Mouse (Mus musculus) hindbrain, postnatal 0 days (tissue): ENCODE measurements around the gene Hoxb6. TPM values are rescaled to one million over a fixed set of nuclear protein-coding genes. Genes with fewer than 3 reads are reported as not detected.

Source experiments
- ATAC-seq: fragments of 200-750 bp; cut with Nextera tagmentation; 2 replicates; pipeline ENCODE4 v1.8.0; 2017; ENCODE audit warnings: mild to moderate bottlenecking, moderate TSS enrichment, moderate library complexity
- DNase-seq: peaks from one replicate; pipeline ENCODE4 v3.0.0-alpha.2; 2015; ENCODE audit warnings: low spot score
- H3K27ac ChIP-seq: fragments of 300-500 bp; sonication (generic); 2 replicates; pipeline ENCODE4 v1.5.1; 2014; ENCODE audit warnings: mild to moderate bottlenecking
- H3K27me3 ChIP-seq: fragments of 300-500 bp; sonication (generic); 2 replicates; pipeline ENCODE4 v1.6.1; 2014; ENCODE audit warnings: low read length, mixed read lengths; ENCODE audit not compliant: insufficient read depth
- H3K36me3 ChIP-seq: fragments of 300-500 bp; sonication (generic); 2 replicates; pipeline ENCODE4 v1.6.1; 2014; ENCODE audit warnings: low read length, mixed read lengths; ENCODE audit not compliant: insufficient read depth
- H3K4me1 ChIP-seq: fragments of 300-500 bp; sonication (generic); 2 replicates; pipeline ENCODE4 v1.6.1; 2014; ENCODE audit warnings: antibody characterized with exemption, low read length, mixed read lengths; ENCODE audit not compliant: insufficient read depth
- H3K4me2 ChIP-seq: fragments of 300-500 bp; sonication (generic); 2 replicates; pipeline ENCODE4 v1.6.1; 2014; ENCODE audit warnings: low read depth, mild to moderate bottlenecking, low read length, moderate library complexity, mixed read lengths
- H3K4me3 ChIP-seq: fragments of 300-500 bp; sonication (generic); 2 replicates; pipeline ENCODE4 v1.5.1; 2014; ENCODE audit warnings: low read length
- H3K9ac ChIP-seq: fragments of 300-500 bp; sonication (generic); replicated peaks from 2 replicates; pipeline ENCODE4 v1.6.1; 2014; ENCODE audit warnings: mild to moderate bottlenecking, low read length, moderate library complexity, mixed read lengths
- H3K9me3 ChIP-seq: fragments of 300-500 bp; sonication (generic); 2 replicates; pipeline ENCODE4 v1.6.1; 2016; ENCODE audit warnings: low read length, mixed read lengths
- CTCF ChIP-seq: IDR thresholded peaks from 2 replicates; pipeline ENCODE4 v1.5.1; 2016; ENCODE audit warnings: antibody characterized with exemption, control low read depth, low read depth
- WGBS: fragments of 180-500 bp; shearing (Covaris S2); extraction: QIAGEN DNeasy Blood & Tissue Kit; methylation state at CpG from one replicate; pipeline ENCODE4 v1.1.7; 2014; 5-methylcytosine and 5-hydroxymethylcytosine counted together
- polyA plus RNA-seq: library from polyadenylated mRNA; unstranded; fragments of >200 nt; fragmentation: Nextera tagmentation; extraction: Ambion mirVana; gene quantifications from 2 replicates; pipeline ENCODE4 v1.2.1, GENCODE M21; 2015
- total RNA-seq: library from RNA; depleted of rRNA; stranded (reverse); fragments of >200 nt; gene quantifications from 2 replicates; pipeline ENCODE4 v1.2.3, GENCODE M21; 2014

Hoxb6 gene
- total and polyA plus RNA-seq, 2 experiments from 2014 or later = 23.2 to 29.0 TPM

DNA sequence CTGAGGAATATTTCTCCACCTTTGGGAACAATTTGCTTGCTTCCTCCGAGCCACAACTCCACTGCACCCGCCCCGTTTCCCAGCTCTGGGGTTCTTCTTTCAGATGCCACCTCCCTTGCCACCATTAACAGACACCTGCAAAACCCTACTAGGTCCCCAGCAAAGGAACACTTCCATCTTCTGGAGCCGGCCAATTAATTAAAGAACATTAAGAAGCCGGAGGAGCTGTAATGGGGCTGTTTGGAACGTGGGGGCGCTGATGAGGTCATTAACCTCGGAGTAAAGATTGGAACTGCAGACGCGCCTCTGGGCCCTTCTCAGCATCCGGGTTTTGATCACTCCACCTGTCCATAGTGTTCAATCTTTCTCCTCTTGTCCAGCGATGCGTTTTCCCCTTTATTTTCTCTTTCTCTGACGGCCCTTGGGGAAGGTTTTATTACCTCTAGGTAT is 36.3 kb upstream of the Hoxb6 start:
- DNase-seq (no peak), ATAC-seq (no peak)
- Histone ChIP-seq H3K4me2 (no peak overlapping the region), H3K9ac (no peak overlapping the region), H3K4me3 (no peak overlapping the region), H3K27ac (no peak overlapping the region), H3K27me3 (peaks cover 98% of the 10 kb centered on the region), H3K9me3 (no peaks in the 10 kb centered on the region), H3K4me1 (no peaks in the 10 kb centered on the region), H3K36me3 (no peaks in the 10 kb centered on the region)
- WGBS = under 1% methylated on average over 14 of the region's 14 CpGs
- no peak for TF ChIP-seq CTCF

DNA sequence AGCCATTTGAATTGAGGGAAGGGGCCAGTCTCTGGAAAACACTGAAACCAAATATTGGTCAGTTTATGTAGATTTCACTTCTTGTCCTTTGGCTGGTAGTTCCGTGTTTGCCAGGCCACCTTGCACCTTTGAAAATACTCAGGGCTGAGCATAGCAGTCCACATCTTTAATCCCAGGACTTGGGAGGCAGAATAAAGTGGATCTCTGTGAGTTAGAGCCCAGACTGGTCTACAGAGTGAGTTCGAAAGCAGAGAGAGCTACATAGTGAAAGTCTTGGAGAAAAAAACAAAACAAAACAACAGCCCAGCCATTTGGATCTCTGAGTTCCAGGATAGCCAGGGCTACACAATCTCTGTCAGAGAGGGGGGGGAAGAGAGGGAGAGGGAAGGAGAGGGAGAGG is 35.1 kb upstream of the Hoxb6 start:
- DNase-seq (no peak), ATAC-seq (no peak)
- WGBS = 14% methylated on average over 2 of the region's 2 CpGs
- Histone ChIP-seq H3K9me3 (no peaks in the 10 kb centered on the region), H3K4me1 (no peaks in the 10 kb centered on the region), H3K9ac (no peak overlapping the region), H3K4me3 (no peak overlapping the region), H3K27me3 (peaks cover 96% of the 10 kb centered on the region), H3K4me2 (no peak overlapping the region), H3K27ac (no peak overlapping the region), H3K36me3 (no peaks in the 10 kb centered on the region)
- TF ChIP-seq CTCF = no peak

DNA sequence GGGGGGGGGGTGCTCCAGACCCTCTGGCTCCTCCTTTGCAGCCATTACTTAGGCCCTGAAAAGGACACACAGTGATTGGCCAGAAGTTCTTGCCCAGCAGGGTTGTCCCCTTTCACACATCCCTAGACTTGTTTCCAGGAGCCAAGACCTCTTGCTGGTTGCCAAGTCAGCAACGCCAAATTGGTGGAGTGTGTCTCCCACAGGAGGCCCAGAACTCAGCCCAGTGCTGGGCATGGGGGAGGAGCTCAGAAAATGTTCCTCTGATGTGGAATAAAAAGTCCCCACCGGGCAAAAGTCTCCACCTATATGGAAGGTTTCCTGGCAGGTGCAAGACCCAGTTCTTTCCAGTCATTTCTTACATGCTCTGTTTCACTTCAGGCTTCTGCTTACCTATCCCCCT is 33.2 kb upstream of the Hoxb6 start:
- 2% methylated on average over 2 of the region's 2 CpGs for WGBS
- H3K4me3 ChIP-seq = no peak overlapping the region
- no peak overlapping the region for H3K27ac ChIP-seq
- H3K4me2 ChIP-seq = no peak overlapping the region
- no peak for TF ChIP-seq CTCF
- no peaks in the 10 kb centered on the region for H3K36me3 ChIP-seq
- H3K9ac ChIP-seq = no peak overlapping the region
- peaks cover 96% of the 10 kb centered on the region for H3K27me3 ChIP-seq
- 0 out of 2 replicates have a peak, but pooled peaks cover 4% of the 10 kb centered on the region for H3K9me3 ChIP-seq
- DNase-seq = no peak
- H3K4me1 ChIP-seq = no peaks in the 10 kb centered on the region
- no peak for ATAC-seq

DNA sequence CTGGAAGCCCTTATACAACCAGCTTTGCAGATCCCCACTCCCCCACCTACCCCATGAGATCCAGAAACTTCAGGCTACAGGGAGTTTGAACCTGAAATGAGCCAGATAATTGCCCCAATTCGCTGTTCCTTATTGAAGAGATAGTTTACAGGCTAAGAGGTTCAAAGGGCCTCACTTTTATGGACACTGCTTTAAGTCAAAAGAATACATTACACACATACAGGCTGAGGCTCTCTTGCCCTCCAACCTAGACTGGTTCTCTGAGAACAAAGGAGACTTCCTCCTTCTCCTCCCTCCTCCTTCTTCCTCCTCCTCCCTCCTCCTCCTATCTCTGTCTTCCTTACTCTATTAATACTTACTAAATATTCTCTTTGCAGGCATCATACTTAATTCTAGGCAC is 32.8 kb upstream of the Hoxb6 start:
- 5% methylated on average over 1 of the region's 1 CpGs for WGBS
- ATAC-seq (no peak), DNase-seq (no peak)
- no peaks in the 10 kb centered on the region for H3K36me3 ChIP-seq
- H3K27me3 ChIP-seq = peaks cover 96% of the 10 kb centered on the region
- no peak overlapping the region for H3K4me3 ChIP-seq
- no peaks in the 10 kb centered on the region for H3K4me1 ChIP-seq
- no peak for TF ChIP-seq CTCF
- H3K4me2 ChIP-seq = no peak overlapping the region
- H3K27ac ChIP-seq = no peak overlapping the region
- H3K9ac ChIP-seq = no peak overlapping the region
- H3K9me3 ChIP-seq = 0 out of 2 replicates have a peak, but pooled peaks cover 4% of the 10 kb centered on the region

DNA sequence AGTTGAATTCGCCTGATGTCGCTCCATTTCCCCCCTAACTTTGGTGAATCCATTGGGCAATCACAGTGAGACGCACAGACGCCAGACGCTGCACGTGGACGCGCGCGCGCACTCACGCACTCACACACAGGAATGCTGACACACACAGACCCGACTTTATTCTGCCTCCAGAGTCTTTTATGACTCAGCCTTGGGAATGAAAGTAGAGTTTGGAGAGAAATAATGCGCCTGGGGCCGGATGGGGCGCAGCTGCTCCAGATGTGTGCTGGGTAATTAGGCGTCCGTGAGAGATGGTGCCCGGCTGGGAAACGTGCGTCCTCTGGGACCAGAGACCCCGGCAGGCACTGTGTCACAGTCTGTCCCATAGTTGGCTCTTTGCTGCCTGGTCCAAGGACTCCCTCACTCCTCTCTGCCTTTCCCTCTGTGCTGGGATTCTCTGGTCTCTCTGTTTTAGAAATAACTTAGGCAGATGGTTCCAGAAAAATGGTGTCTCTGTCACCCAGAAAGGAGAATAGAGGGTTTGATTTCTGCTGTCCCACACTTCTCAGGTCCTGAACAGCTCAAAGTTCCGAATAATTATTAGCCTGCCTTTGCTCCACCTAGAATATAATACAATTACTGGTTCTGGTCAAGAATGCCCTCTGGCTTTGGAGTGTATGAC is 31.8 kb upstream of the Hoxb6 start:
- Histone ChIP-seq H3K9me3 (0 out of 2 replicates have a peak, but pooled peaks cover 4% of the 10 kb centered on the region), H3K36me3 (no peaks in the 10 kb centered on the region), H3K9ac (no peak overlapping the region), H3K4me1 (no peaks in the 10 kb centered on the region), H3K27me3 (peaks cover 96% of the 10 kb centered on the region), H3K4me2 (no peak overlapping the region), H3K4me3 (no peak overlapping the region), H3K27ac (no peak overlapping the region)
- under 1% methylated on average over 23 of the region's 23 CpGs for WGBS
- ATAC-seq (no peak), DNase-seq (no peak)
- TF ChIP-seq CTCF = no peak

DNA sequence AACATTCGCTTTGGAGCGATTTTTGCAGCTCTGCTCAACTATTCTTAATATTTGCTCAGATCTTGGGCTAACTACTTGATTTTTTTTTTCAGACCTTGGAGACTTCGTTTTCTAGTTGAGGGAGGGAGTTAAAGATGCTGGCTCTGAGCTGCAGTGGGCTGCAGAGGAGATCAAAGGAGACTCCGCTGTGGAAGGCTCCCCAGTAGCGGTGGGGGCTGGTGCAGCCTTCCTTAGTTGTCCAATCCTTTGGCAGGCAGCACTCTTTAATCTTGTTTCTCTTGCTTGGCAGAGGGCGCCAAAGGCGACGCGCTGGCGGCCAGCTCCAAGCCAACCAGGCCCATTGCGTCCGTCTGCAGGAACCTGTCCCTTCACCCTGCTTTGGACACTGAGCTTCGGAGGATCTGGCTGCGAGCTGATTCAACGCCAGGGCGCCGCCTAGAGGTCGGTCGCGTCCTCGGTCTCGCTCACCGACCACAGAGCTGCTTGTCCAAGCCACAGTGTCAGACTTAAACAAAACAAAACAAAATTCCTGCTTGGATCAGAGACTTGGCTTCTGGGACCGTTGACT is 30.9 kb upstream of the Hoxb6 start:
- Histone ChIP-seq H3K9ac (no peak overlapping the region), H3K4me1 (no peaks in the 10 kb centered on the region), H3K27me3 (peaks cover 94% of the 10 kb centered on the region), H3K4me3 (no peak overlapping the region), H3K4me2 (no peak overlapping the region), H3K9me3 (0 out of 2 replicates have a peak, but pooled peaks cover 4% of the 10 kb centered on the region), H3K36me3 (no peaks in the 10 kb centered on the region), H3K27ac (no peak overlapping the region)
- DNase-seq = peak; percentile 62
- ATAC-seq = no peak
- TF ChIP-seq CTCF = peak; percentile 76
- under 1% methylated on average over 24 of the region's 24 CpGs for WGBS

DNA sequence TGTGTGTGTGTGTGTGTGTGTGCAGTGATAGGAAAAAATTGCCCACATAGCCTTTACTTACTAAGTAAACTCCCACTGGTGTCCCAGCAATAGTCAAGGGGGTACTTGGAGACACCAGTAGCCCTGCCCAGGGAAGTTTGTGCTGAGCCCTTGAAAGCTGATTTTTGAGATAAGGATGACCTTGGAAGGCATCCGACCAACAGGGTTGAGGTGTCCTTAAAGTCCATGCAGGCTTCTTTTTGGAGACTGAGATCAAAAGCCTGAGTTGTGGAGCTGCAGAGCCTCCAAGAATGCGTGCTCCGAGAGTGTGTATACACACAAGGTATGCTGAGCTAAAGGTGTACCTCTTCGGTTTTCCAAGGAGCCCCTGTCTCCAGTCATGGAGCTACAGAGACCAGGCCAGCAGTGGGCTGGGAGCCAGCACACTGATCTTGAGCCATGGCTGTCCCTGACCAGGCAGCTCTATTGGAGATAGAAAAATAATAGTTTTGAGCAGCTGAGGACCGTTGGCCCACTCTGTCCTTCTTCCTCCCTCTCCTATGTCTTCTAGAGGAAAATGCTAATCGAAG is 29.9 kb upstream of the Hoxb6 start:
- H3K27me3 ChIP-seq = peaks cover 94% of the 10 kb centered on the region
- H3K4me3 ChIP-seq = no peak overlapping the region
- H3K36me3 ChIP-seq = no peaks in the 10 kb centered on the region
- no peak overlapping the region for H3K4me2 ChIP-seq
- H3K9me3 ChIP-seq = 0 out of 2 replicates have a peak, but pooled peaks cover 4% of the 10 kb centered on the region
- TF ChIP-seq CTCF = no peak
- ATAC-seq = no peak
- no peaks in the 10 kb centered on the region for H3K4me1 ChIP-seq
- no peak for DNase-seq
- H3K27ac ChIP-seq = no peak overlapping the region
- WGBS = 7% methylated on average over 6 of the region's 6 CpGs
- no peak overlapping the region for H3K9ac ChIP-seq
